Mouse (Mus musculus) cerebellum, adult 9-10 months (tissue): ENCODE measurements around the gene Msrb1.
"Not testable (repeated sequence)": the region's sequence is repeated elsewhere in the genome, so short reads cannot be mapped to it uniquely, and the experiment has no call there.

Source experiments
- DNase-seq: peaks from one replicate; pipeline ENCODE4 v3.0.0; 2022

Msrb1 gene

DNA sequence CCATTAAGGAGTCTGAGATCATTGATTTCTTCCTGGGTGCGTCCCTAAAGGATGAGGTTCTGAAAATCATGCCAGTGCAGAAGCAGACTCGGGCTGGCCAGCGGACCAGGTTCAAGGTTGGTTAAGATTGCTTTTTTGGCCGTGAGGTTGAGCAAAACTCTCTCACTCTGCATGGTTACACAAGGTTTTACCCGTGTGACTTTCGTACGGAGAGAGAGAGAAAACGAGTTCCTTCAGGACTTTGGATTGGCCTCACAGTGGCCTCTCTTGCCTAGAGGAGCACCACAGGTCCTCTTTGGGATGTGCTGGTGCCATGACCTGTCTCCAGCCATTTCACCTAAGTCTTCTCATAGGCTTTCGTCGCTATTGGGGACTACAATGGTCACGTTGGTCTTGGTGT, 15.8 kb upstream of the Msrb1 start:
- DNase-seq = not testable (repeated sequence)

DNA sequence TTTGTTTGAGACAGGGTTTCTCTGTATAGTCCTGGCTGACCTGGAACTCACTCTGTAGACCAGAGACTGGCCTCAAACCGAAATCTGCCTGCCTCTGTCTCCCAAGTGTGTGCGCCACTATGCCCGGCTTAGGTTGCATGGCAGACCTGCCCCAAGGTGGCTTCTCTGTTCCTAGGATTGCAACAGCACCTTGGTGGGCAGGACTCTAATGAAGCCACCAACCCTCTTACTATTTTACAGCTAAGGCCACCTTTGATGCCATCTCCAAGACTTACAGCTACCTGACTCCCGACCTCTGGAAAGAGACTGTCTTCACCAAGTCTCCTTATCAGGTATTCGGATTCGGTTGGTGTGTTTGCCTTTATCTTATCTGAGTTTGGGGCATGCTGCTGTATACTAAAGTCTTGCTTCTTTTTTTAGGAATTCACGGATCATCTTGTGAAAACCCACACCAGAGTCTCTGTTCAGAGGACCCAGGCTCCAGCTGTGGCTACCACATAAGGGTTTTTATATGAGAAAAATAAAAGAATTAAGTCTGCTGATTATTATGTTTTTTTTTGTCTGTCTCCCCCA, 15.0 kb upstream of the Msrb1 start:
- not testable (repeated sequence) for DNase-seq

DNA sequence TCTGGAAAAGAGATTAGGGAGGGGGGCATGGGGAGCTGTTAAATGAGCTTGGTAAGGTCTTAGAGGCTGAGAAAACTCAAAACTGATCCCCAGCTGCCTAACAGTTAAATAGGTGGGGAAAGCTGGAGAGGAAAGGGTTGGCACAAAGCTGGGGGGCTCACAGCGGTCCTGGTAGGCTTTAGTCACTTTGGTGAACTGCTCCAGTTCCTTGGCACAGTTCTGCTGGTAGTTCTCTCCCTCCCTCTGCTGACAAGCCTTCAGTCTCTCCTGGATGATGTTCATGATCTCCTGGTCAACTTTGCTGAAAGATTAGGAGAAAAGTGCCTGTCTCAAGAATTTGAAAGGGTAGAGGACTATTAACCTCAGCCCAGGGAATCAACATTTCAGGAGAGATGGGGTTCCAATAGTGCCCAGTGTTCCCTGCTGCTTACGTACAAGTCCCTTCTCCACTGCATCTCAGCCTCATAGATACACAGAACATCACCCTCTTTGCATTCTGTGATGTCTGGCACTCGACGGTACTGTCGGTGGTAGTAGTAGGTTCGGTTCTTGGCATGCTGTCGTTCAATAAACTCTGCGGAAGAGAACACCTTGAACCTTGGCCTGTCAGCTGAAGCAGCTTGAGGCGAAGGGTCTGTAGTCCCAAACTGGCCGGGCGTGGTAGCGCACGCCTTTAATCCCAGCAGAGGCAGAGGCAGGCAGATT, 14.1 kb upstream of the Msrb1 start:
- DNase-seq = no peak

DNA sequence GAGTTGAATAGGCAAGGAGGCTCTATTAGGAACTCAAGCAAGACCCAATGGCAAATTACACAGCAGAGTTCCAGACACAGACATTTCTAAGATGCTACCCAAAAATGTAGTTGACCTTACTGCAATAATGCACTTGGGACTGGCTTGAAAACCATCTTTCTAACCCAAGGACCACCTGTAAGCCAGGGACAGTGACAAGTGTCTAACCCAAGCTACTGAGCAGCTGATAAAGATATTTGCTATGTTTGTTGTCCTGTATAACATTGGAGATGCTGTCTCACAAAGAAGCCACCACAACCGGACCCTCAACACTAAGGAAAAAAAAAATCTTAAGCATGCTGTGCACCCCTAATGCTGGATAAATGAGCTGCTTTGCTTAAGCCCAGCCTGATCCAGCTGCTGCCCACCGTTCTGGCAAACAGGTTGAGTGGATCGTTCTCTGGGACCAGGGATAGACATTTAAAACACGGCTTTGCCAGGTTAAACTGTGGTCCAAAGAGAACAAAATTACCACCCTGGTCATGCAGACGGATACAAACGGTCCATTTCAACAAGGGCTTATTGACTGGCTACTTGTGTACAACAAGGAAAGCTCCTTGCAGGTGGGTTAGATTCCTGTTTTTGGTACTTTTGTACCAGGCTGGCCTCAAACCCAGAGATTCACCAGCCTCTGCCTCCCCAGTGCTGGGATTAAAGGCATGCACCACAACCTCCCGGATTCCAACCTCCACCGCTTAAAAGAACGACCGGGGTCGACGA, 13.1 kb upstream of the Msrb1 start:
- no peak for DNase-seq

DNA sequence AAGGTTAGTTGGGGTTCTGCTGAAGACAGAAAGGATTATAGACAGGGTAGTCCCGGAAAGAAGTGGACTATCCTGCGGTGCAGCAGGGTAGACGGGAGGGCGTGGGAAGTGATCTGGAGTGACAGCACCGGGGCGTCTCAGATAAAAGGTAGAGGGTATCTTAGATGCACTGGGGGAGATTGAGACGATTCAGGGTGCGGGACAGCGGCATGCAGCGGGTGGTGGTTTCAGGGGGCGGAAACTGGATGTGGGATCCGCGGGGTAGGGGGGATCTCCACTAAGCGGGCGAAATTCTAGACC, 12.6 kb upstream of the Msrb1 start:
- no peak for DNase-seq

DNA sequence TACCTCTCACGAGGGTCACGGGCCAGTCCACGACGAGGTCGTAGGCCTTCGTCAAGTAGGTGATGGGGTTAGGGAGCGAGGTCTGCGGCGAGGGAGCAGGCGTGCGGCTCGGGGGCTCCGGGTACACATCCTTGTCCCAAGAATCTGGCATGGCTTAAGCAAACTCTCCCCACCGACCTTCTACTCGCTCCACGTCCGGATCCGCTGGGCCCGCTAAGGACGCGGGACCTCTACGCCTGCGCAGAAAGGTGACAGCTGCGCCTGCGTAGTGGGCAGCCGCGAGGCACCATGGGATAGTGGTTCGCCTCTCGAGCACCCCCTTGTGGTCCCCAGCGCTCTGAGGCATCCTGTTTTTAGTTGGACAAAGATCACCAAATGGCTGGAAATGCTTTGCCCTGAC, 12.3 kb upstream of the Msrb1 start, which contains the start of gene Ndufb10:
Gene Ndufb10 (minus strand): TSS at position 295 of the 400 bp plus-strand sequence.
- DNase-seq = peak; percentile 97

DNA sequence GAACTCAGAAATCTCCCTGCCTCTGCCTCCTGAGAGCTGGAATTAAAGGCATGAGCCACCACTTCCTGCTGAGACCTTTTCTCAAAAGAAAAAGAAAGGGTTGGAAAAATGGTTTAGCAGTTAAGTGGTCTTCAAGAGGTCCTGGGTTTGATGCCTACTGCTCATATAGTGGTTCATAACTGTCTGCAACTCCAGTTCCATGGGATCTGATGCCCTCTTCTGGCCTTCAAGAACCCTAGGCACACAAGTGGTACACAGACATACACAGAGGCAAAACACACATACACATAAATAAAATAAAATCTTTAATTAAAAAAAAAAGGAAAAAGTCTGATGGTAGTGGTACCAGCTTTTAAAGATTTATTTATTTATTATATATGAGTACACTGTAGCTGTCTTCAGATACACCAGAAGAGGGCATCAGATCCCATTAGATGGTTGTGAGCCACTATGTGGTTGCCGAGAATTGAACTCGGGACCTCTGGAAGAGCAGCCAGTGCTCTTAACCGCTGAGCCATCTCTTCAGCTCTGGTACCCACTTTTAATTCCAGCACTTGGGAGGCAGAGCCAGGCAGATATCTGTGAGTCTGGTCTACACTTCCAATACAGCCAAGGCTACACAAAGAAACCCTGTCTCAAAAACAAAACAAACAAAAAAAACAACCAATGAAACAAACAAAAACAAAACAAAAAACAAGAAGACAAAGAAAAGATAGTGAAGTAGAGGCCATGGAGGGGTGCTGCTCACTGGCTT, 10.6 kb upstream of the Msrb1 start:
- no peak for DNase-seq

DNA sequence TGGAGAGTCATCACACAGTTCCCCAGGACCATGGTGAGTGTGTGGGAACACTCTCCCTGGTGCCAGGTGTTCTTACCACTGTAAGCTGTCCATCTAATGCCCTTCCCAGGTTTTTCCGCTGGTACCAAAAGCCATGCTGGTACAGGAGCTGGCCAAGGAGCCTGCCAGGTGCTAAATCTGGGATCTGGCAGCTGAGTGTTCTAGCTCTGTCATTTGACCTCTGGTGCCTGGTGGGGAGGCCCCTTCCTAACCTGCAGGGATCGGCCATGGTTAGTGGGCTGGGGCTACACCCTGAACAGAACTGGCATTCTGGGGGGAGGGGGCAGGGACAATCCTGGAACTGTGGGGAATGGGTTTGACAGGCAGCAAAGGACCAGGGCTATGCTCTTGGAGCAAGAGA, 8.8 kb upstream of the Msrb1 start, which contains the start of gene Rpl3l:
Gene Rpl3l (plus strand): TSS at position 203 of the 400 bp plus-strand sequence.
- DNase-seq = no peak

DNA sequence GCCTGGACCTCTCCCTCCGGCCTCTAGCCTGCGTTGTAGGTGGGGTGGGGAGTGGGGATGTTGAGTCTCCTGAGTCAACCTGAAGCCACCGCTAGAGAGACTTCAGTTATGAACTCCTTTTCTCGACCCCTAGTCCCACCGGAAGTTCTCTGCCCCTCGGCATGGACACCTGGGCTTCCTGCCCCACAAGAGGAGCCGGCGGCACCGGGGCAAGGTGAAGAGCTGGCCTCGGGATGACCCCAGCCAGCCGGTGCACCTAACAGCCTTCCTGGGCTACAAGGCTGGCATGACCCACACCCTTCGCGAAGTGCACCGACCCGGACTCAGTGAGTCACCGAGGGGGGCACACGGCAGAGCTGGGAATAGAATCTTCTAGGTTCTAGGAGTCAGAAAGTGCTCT, 8.3 kb upstream of the Msrb1 start:
- no peak for DNase-seq

DNA sequence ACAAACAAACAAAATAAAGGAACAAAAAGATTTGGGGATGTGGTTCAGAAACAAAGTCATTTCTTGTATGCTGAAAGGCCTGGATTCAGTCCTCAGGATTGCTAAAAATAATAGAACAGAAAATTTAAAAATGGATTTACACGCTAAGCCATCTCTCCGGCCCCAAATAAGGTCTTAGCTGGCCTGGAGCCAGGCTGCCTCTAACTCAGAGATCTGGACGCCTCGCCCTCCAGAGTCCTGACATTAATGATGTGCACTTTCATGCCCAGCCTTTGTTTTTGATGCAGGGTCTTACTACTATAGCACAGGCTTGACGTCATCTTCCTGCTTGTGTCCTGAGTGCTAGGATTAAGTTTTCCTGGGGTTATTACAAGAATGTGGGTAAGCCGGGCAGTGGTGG, 7.4 kb upstream of the Msrb1 start:
- DNase-seq = no peak

DNA sequence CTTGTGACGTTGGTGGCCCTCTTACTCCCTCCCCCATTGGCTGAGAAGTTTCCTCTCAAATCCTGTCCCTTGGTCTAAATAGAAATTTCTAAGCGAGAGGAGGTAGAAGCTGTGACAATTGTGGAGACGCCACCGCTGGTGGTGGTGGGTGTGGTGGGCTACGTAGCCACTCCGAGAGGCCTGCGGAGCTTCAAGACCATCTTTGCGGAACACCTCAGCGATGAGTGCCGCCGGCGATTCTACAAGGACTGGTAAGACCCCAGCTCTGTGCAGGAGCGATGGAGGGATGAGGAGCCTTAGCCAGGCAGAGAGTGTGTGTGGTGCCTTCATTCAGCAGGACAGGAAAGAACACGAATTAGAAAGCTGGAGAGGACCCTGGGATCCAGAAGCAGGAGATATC, 5.7 kb upstream of the Msrb1 start:
- DNase-seq = no peak

DNA sequence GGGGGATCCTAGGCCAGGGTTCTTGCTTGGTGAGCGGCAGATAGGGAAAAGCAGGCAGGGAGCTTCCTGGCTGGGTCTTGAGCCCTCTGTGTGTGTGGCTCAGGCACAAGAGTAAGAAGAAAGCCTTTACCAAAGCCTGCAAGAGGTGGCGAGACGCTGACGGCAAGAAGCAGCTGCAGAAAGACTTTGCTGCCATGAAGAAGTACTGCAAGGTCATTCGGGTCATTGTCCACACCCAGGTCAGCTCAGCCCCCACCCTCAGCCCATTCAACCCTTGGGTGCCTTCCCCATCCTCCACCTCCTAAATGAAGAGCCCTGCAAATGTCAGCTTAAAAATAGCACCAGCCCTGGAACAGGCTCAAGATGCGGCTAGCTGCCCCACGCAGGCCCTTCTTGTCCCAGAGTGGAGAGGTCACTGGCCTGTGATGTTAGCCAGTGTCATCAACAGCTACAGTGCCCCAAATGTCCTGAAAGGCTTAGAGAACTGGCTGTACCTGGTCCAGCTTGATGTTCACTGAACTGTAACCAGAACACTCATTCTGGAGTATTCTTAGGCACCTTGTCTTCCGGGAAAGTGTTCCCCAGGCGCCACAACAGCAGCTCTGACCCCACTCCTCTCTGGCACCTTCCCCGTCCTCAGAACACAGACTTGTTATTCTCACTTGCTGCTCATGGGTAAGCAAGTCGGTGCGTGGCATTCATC, 4.1 kb upstream of the Msrb1 start:
- DNase-seq = no peak

DNA sequence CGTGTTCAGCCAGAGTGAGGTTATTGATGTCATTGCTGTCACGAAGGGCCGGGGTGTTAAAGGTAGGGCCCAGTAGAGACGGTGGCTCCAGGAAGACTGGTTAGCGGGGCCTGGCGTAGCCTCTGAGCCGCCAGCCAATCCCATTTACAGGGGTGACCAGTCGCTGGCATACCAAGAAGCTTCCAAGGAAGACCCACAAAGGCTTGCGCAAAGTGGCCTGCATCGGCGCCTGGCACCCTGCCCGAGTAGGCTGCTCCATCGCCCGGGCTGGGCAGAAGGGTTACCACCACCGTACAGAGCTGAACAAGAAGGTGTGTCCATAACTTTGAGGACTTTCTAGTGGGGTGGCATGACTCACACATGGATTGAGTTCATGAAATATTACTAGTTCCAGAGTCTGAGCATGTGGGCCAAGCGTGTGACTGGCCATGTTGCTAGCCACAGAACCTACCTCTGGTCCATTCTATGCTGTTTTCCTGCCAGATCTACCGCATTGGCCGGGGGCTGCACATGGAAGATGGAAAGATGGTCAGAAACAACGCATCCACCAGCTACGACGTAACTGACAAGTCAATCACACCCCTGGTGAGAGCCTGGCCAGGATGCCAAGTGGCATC, 2.9 kb upstream of the Msrb1 start:
- DNase-seq = no peak

DNA sequence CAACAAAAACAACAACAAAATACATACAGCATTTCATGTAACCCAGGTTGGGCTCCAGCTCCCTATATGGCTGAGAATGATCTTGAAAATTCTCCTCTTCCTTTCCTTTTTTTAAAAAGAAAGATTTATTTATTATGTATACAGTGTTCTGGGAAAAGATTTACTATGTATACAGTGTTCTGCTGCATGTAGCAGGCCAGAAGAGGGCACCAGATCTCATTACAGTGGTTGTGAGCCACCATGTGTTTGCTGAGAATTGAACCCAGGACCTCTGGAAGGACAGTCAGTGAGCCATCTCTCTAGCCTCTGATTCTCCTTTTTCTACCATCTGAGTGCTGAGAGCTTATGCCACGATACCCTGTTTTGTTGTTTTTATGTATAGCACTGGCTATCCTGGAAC, 1.9 kb upstream of the Msrb1 start:
- DNase-seq = no peak

DNA sequence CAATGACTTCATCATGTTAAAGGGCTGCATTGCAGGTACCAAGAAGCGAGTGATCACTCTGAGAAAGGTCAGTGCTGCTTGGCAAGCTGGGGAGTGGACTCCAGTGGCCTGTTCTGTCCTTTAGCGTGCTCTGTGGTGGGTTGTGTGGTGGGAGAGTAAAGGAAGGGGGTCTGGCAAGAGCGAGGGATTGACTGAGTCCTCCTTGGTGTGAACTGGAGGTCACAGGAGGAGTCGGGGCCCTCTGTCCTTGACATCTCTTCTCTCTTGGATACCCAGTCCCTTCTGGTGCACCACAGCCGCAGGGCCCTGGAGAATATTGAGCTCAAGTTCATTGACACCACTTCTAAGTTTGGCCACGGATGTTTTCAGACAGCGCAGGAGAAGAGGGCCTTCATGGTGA, 996 bp upstream of the Msrb1 start:
- no peak for DNase-seq

DNA sequence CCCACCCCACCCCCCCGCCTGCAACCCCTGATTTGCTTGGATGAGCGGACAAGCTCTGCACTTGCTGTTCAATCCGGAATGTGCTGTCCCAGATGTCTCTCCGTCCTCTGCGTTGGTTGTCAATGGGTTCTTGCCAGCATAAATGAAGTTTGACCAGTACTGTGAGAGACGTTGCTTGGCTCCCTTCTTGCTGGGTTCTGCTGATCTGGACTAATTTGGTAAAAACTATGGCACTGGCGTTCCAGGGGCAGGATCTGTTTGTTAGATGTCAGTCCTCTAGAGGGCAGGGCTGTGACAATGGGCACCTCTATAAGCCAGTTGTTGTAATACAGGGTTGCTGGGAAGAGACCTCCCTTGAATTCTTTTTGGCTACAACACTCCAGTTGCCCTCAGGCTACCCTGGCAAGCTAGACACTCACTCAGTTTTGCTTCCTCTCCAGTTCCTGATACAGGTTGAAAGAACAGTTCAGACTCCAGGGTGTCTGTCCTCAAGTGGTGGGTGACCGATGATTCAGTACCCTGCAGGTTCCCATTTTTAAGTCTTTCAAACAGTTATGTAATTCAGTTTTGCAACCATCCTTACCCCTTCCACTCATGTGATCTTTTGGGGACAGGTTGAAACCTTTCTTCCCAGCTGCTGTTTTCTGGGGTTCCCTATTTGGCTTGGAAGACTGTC, 831 bp downstream of the Msrb1 start:
- DNase-seq = no peak

DNA sequence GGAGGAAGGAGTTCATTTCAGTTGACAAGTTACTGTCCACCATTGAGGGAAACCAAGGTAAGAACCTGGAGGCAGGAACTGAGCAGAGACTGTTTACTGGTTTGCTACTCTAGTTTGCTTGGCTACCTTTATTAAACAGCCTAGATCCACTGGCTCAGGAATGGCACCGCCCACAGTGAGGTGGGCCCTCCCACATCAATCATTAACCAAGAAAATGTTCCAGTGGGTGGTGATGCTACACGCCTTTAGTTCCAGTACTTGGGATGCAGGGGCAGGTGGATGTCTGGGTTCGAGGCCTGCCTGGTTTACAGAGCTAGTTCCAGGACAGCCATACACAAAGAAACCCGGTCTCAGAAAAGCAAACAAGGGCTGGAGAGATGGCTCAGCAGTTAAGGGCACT, 1.8 kb downstream of the Msrb1 start:
- DNase-seq = no peak

DNA sequence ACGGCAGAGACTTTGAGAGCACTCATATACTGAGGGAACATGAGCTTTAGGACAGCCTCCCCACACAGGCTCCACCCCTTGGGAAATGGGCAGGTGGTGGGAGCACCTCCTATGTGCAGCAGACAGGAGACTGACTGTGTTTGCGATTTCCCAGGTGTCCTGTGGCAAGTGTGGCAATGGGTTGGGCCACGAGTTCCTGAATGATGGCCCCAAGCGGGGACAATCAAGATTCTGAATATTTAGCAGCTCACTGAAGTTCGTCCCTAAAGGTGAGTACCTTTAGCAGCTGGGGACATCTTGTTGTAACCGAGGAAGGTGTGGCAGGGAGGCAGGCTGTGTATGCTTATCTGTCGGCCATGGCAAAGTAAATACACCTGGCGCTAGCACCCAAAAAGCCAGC, 3.5 kb downstream of the Msrb1 start:
- DNase-seq = no peak

DNA sequence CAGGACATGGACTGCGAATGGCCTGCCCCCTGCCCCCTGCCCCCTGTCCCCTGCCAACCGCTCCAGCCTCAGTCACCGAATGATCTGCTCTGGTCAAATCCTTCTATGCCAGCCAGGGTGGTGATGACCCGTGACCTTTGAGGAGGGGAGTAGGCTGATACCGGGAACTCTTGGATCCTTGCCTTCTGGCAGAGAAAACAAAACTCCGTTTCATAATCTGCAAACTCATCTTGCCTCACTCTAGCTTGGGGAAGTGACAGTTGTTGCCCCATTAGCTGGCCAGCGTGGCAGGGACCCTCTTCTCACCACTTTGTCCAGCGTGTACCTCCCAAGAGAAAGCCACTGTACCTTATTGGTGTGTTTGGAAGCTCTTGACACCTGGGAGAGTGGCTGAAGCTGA, 5.9 kb downstream of the Msrb1 start:
- DNase-seq = no peak

DNA sequence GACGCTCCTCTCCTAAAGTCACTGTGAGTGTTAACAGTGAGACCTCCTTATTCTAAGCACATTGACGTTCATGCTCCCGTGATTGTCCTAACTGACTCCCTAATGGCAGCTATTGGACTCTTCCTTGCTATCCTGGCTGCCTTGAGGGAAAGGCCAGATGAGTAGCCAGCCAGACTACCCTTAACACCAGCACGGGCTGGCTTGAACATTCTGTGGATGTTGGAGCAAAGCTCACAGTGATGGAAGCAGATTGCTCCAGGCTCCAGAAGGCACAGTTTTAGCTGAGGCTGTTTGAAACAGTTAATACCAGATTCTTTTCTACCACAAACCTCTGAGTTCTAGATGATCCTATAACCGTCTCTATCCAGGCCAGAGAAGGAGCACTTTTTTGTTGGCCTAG, 7.5 kb downstream of the Msrb1 start:
- DNase-seq = no peak

DNA sequence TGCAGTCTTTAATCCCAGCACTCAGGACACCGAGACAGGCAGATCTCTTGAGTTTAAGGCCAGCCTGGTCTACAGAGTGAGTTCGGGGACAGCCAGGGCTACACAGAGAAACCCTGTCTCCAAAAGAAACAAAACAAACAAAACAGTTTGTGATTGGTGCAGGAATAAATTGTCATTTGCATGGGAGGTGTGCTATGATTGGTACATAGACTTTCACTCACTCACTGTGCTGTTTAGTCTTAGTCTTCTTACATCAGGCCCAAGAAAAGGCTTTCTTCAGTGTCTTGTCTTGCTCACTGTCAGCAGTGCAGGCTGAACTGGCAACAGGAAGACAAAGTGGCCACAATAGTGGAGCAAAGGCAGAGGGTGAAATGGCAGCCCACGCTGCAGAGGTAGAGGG, 7.9 kb downstream of the Msrb1 start:
- DNase-seq = no peak
